Mouse (Mus musculus): ENCODE data around the gene Bicd2.
A peak's percentile ranks its signal among the peaks of the same experiment; 100 is the strongest.

The Bicd2 gene

DNA sequence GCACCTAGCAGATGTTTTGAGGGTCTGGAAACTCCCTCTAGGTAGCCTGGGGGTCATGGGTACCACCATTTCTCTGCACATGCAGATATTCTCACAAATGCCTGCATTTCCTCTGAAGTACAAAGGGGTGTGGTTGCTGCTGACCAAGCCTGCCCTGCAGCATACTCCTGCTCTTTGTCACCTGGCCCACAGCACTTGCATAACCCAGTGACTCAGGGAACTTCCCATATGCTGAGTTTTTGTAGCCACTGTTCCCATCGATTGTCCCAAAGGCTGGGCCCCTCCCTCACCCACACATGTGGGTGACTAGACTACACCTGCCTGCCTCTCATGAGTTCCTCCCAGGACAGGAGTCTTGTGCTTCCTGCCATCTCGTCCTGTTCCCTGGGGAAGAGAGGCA, 61.2 kb downstream of the Bicd2 start:
- DNase-seq (ENCODE audit: low spot score): peak; percentile 38

DNA sequence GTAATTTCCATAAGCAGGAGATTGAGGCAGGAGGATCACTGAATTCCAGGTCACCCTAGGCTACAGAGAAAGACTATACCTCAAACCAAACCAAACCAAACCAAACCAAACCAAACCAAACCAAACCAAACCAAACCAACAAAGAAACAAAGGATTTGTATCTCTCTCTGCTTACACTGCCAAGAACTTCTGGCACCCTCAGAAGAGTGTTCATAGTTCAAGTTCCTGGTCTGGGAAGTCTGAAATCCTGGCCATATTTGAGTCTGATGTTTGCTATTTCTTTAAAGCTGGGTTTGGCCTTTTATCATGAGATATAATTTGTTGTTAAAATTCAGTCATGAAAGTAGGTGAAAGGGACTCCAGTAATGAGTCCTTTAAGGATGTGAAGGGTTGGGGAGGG, 66.4 kb downstream of the Bicd2 start:
- DNase-seq (ENCODE audit: low spot score): no peak

DNA sequence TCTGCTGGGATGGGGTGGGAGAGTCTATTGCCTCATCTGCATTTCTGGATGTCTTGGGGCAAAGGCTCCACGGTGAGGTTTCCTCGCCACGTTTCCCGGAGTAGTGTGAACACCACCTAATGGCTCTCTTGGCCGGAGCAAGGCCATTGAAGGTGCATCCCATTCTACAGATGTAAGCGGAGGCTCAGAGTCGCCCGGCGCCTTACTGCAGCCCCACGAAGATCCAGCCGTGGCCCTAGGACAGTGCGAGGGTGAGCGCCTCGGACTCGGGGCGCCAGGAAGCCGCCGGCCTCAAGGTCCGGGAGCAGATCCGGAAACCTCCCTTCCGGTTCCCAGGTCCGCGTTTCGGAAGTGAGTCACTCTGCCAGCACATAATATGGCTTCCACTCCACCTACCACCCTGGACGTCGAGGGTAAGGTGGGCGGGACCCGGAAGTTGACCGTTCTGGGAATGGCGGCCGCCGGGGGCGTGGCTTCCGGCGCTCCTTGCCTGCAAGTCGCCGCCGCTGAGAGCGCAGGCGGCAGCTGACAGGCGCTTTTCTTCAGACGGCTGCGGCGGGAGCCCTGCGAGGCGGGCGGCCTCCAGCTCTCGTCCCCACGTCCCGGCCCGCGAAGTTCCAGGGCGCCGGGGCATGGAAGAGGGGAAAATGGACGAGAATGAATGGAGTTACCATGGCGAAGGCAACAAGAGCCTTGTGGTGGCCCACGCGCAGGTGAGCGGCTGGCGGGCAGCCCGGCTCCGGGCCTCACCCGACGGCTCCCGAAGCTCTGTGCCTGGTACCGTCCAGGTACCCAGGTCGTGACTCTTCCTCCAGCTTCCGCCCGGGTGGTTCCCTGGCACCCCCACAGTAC, 79.6 kb downstream of the Bicd2 start, which contains the start of gene Ippk:
Ippk (plus strand) TSS at position 496 of the 852 bp plus-strand sequence.
- DNase-seq (ENCODE audit: low spot score): peak; percentile 94

DNA sequence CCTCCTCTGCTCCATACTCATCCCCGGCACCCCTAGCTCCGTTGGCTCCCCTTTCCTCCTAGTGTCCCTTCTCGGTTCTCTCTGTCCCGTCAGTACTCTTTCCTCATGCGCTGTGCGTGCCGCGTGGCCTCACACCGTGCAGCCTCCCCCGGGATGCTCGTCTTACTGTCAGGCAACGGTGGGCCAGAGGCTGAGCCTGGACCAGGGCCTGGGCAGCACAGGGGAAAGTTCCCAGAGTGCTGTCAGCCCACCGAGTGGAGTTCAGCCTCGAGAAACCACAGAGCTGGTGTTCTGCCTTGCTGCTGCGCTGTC, 80.2 kb downstream of the Bicd2 start:
- DNase-seq (ENCODE audit: low spot score): no peak

DNA sequence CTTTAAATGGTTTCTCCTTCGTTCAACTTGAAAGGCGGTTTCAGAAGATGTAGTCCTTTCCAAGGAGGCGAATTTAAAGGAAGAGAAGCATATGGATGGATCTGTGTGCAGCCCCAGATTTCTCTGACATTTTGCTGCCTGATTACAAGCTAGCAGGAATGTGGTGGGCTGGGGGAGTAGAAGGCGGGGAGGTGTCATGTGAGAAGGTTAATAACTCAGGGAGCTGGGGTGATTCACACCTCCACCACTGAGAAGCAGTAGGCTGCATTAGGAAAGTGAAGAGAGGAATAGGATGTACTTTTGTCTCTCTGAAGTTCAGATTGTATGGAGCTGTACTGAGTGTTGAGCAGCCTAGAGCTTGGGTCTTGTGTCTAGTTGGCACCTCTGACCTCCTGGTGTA, 80.6 kb downstream of the Bicd2 start:
- no peak for DNase-seq (ENCODE audit: low spot score)

DNA sequence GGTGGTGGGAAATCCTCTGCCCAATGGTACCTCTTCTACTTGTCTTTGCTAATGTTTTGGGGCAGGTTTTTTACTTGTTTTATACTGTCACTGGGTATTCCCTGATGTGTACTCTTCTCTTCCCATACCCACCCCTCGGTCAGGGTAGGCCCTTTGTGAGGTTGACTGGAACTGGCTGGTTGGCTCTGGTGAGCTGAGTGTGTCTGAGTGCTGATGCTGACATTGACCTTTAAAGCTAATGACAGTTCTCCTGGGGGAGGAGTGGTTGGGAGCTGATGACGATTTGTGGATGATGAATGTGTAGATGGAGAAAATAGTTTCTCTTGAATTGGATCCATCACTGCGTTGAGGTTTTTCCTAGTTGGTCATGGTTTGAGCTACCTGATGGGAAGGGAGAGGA, 85.4 kb downstream of the Bicd2 start:
- no peak for DNase-seq (ENCODE audit: low spot score)

DNA sequence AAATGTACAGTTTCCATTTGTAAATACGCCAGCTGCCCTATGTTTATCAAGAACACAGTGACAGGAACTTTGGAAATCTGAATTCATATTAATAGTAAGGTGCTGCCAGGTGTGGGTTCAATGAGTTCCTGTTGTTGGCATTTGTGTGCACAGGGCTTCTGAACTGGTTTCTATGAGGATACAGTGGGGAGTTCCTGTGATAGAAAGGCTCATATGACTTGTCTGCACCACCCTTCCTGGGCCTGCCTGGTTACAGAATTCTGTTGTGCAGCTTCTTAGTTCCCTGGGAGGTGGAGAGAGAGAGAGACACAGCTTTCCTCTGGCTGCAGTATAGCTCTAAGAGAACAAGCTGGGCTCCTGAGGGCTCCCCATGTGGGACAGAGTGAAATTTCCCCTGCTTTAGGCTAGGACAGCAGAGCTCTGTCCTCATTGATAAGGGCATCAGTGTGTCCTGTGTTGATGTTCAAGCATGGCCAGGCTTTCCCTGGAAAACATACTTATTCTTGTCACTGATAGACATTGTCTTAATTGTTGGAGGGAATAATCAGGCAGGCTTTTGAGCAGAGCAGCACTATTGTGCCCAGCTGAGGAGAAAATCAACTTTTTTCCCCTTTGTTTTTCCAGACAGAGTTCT, 86.8 kb downstream of the Bicd2 start:
- DNase-seq (ENCODE audit: low spot score): no peak

DNA sequence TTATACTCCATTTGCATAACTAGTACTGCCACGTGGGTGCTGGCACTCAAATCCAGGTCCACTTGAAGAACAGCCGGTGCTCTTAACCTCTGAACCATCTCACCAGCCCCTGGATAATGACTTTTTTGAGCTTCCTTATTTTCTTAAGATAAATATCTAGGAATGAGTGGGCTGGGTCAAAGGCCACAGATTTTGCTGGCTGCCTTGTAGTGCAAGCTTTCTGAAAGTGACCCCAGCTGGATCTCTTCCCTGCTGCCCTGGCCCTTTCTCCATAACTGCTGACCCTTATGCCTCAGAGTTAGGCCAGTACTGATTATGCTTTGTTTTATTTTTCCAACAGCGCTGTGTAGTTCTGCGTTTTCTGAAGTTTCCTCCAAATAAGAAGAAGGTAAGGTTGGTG, 89.1 kb downstream of the Bicd2 start:
- no peak for DNase-seq (ENCODE audit: low spot score)

DNA sequence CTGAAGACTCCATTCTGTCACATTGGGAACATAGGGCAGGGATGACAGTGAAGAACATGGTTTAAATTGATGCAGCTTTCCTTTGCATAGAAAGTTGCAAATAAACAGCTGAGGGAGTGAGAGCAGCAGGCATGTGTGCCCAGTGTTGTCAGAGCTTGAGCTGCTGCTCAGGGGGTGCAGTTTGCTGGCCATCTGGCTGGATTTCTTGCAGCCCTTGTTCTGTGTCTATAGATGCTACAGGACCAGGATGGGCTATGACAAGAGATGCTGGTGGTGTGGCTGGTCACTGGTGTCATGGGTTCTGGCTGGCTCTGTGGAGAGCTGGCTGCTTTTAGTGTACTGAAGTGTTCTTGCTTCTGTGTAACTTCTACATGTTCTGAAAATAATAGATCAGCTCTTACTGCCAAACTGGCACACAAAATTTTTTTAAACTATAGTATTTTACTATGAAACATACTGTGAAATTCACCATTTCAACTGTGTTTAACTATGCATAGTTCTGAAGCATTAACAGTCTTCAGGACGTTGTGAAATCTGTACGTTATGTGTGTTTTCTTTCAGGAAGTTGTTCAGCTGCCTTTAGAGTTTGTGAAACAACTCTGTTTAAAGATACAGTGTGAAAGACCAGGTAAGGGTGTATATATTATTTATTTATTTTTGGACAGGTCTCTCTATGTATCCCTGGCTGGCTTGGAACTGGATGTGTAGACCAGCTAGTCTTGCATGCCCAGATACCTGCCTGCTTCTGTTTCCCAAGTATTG, 92.1 kb downstream of the Bicd2 start:
- DNase-seq (ENCODE audit: low spot score): no peak

DNA sequence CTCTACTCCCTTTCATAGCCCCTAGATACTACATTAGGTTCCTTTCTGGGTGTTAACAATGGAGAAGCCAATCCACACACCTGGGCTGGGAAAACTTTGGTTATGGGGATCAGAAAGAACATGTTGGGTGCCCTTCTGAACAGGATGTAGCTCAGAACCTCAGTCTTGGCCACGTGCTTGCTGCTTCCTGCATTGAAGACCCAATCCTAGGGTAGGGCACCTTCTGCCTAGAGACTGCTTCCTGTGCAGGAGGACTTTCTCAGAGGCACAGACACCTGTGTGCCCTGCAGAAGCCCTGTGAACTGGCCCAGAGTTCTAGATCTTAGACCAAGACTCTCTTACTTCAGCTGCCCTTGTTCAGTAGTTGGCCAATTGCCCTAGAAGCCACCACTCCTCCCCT, 94.4 kb downstream of the Bicd2 start:
- no peak for DNase-seq (ENCODE audit: low spot score)

DNA sequence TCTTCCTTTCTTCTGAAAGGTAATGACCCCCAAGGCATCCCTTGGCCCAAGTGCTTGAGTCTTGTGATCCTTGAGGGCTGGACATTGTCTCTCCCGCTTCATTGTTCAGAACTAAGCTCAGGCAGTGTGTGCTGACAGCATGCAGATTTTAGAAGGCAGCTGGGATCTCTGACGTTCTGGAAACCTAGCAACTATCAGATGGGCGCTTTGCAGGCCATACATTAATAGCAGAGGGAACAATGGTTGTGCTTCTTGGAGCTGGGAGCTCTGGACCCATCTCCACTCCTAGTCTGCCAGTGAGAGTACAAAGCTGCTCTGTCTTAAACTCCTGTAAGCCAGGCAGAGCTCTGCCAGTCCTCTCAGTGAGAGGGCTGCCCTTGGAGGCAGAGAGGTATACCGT, 94.8 kb downstream of the Bicd2 start:
- no peak for DNase-seq (ENCODE audit: low spot score)
